Mouse (Mus musculus) E14TG2a.4 (cell line): ENCODE measurements around the gene Lyst.

Source experiments
- CTCF ChIP-seq: conservative IDR thresholded peaks from 2 replicates; pipeline ENCODE4 v1.5.1; 2014; ENCODE audit warnings: low read length
- NANOG ChIP-seq: IDR thresholded peaks from 2 replicates; pipeline ENCODE4 v1.6.1; 2014; ENCODE audit warnings: borderline replicate concordance, low read length, mixed read lengths
- POU5F1 ChIP-seq: IDR thresholded peaks from 2 replicates; pipeline ENCODE4 v1.6.1; 2014; ENCODE audit warnings: low read length, borderline replicate concordance

DNA sequence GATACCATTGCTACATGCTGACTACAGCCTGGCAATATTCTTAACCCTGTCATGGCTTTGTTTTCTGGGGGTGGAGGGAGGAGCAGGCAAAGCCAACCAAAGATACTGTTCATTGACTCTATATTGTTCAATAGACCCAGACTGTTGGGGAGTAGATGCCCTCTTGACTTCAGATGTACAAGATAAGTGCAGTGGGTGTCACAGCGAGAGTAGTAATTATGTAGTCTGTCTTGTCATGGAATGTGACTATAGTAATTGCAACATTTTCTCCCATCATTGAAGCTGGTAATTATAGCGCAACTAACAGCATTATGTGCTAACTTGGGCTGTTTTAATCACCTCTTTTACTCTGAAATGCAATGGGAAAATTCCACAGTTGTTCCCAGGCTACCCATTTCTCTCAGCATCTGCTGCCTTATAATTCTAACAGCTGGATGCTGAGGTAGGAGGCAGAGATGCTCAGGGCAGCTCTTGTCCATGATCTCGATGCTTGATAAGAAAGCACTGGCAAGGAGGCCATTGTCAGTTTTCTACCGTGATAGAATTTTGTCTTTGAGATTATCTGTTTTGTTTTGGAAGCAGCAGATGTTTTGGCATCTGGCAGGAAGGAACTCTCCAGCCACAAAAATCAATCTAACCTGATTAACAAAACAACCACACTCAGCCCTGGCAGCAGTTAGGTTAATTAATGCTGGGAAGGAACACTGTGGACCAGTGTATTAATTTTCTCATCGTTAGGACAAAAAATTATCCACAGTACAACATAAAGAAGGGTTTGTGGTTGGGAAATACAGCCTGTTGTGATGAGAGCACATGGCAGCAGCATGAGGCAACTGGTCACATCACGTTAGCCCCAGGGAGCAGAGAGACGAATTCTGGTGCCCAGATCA is 230.3 kb downstream of the Lyst start:
- no peak for TF ChIP-seq CTCF
- TF ChIP-seq POU5F1: no peak
- no peak for TF ChIP-seq NANOG
